Mouse (Mus musculus) heart, postnatal 0 days (tissue): ENCODE results near the gene Gm10447. TPM values are rescaled to one million over a fixed set of nuclear protein-coding genes. Genes with fewer than 3 reads are reported as not detected.

ENCODE experiments used
- ATAC-seq: fragments of 200-750 bp; cut with Nextera tagmentation; 2 replicates; pipeline ENCODE4 v1.8.0; 2017; ENCODE audit warnings: low read depth, moderate number of reproducible peaks, moderate library complexity; ENCODE audit not compliant: insufficient read depth
- DNase-seq: peaks from one replicate; pipeline ENCODE4 v3.0.0-alpha.2; 2016; ENCODE audit warnings: low spot score
- H3K27ac ChIP-seq: fragments of 300-500 bp; sonication (generic); 2 replicates; pipeline ENCODE4 v1.5.1; 2014; ENCODE audit warnings: low read depth, mild to moderate bottlenecking
- H3K27me3 ChIP-seq: fragments of 300-500 bp; sonication (generic); 2 replicates; pipeline ENCODE4 v1.6.1; 2014; ENCODE audit warnings: low read length, mixed read lengths; ENCODE audit not compliant: control insufficient read depth, insufficient read depth
- H3K36me3 ChIP-seq: fragments of 300-500 bp; sonication (generic); replicated peaks from 2 replicates; pipeline ENCODE4 v1.6.1; 2014; ENCODE audit warnings: low read length, mixed read lengths; ENCODE audit not compliant: control insufficient read depth, insufficient read depth
- H3K4me1 ChIP-seq: fragments of 300-500 bp; sonication (generic); 2 replicates; pipeline ENCODE4 v1.6.1; 2014; ENCODE audit warnings: antibody characterized with exemption; ENCODE audit not compliant: control insufficient read depth, insufficient read depth
- H3K4me2 ChIP-seq: fragments of 300-500 bp; sonication (generic); 2 replicates; pipeline ENCODE4 v1.6.1; 2014; ENCODE audit warnings: low read depth, mild to moderate bottlenecking, low read length, moderate library complexity
- H3K4me3 ChIP-seq: fragments of 300-500 bp; sonication (generic); 2 replicates; pipeline ENCODE4 v1.5.1; 2014; ENCODE audit warnings: low read depth, low read length
- H3K9ac ChIP-seq: fragments of 300-500 bp; sonication (generic); replicated peaks from 2 replicates; pipeline ENCODE4 v1.6.1; 2014; ENCODE audit warnings: low read depth, low read length, mixed read lengths
- H3K9me3 ChIP-seq: fragments of 300-500 bp; sonication (generic); replicated peaks from 2 replicates; pipeline ENCODE4 v1.6.1; 2016; ENCODE audit warnings: low read length; ENCODE audit not compliant: control insufficient read depth
- CTCF ChIP-seq: IDR thresholded peaks from 2 replicates; pipeline ENCODE4 v1.5.1; 2016; ENCODE audit warnings: antibody characterized with exemption, control low read depth, low read depth
- EP300 ChIP-seq: IDR thresholded peaks from 2 replicates; pipeline ENCODE4 v1.6.1; 2016; ENCODE audit warnings: antibody characterized with exemption, low read depth
- WGBS: fragments of 180-500 bp; shearing (Covaris S2); extraction: QIAGEN DNeasy Blood & Tissue Kit; methylation state at CpG from one replicate; pipeline ENCODE4 v1.1.7; 2014; 5-methylcytosine and 5-hydroxymethylcytosine counted together
- polyA plus RNA-seq: library from polyadenylated mRNA; unstranded; fragments of >200 nt; fragmentation: Nextera tagmentation; extraction: Ambion mirVana; gene quantifications from 2 replicates; pipeline ENCODE4 v1.2.1, GENCODE M21; 2015
- total RNA-seq: library from RNA; depleted of rRNA; stranded (reverse); fragments of >200 nt; gene quantifications from 2 replicates; pipeline ENCODE4 v1.2.3, GENCODE M21; 2014; ENCODE audit warnings: low replicate concordance

Gene Gm10447
- total and polyA plus RNA-seq, 2 experiments from 2014 or later: 0.04 TPM; not detected in 1

DNA sequence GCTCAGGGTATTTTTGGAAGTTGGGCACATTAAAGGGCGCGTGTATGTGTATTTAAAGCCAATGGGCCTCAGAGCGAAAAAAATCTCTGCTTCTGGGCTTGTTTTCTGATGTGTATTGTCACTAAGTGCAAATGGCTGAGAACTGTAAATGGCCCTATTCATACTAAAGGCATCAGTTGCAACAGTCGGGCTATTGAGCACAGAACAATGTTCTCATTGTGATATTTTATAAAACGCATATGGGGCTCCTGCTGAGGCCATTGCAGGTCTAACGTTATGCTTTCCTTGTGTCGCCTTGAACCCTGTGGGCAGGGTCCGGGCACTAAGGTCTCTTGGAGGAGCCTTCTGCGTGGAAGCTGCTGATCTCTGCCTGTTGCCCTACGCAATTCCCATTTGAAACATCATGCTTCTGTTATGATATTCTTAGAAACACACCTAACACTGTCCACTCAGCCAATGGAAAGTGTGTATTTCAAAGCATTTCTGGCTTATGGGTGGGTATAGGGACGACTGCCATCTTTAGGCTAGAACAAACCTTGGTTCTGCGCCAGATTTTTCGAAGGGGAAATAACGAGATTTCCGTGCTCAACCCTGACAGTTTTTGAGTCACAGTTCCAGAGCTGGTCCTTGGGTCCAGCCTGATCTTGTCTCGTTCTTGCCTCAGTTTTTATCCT lies 12.5 kb upstream of the Gm10447 start:
- peak overlapping the region; percentile 50 for H3K4me2 ChIP-seq
- H3K36me3 ChIP-seq: no peaks in the 10 kb centered on the region
- TF ChIP-seq EP300: no peak
- TF ChIP-seq CTCF: no peak
- WGBS: 38% methylated on average over 16 of the region's 16 CpGs
- H3K27me3 ChIP-seq: peaks cover 51% of the 10 kb centered on the region
- no peaks in the 10 kb centered on the region for H3K4me1 ChIP-seq
- H3K9me3 ChIP-seq: no peaks in the 10 kb centered on the region
- no peak overlapping the region for H3K4me3 ChIP-seq
- no peak for ATAC-seq
- no peak overlapping the region for H3K9ac ChIP-seq
- H3K27ac ChIP-seq: no peak overlapping the region
- DNase-seq: no peak

DNA sequence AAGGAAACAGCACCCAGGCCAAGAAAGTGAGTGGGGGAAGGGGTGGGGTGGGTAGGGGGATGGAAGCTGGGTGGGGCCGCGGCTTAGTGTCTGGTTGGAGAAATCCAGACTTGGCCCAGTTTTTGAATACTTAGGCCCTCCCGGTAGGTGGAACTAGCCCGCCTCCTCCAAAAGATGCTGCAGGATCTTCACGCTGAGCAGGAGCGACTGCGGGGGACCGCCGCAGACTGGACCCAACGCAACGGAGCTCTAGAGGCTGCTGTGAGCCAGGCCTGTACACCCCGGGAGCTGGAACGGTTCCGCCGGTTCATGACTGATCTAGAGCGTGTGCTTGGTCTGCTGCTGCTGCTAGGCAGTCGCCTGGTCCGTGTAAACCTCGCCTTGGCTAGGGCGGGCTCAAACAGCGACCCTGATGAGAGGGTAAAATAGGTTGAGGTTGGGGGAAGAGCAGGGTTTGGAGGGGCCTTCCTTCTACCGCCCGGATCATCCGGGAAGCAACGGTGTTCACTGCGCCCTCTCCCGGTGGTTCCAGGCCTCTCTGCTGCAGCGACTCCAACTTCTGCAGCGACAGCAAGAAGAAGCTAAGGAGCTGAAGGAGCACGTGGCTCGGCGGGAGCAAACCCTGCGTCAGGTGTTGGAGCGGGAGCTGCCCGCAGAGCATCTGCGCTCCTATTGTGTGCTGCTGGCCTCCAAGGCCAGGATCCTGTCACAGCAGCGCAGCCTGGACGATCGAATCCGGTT lies 9.5 kb upstream of the Gm10447 start:
- Histone ChIP-seq H3K9ac (0 out of 2 replicates have a peak overlapping the region, but pooled peaks have one; percentile 14), H3K9me3 (no peaks in the 10 kb centered on the region), H3K4me1 (no peaks in the 10 kb centered on the region), H3K27ac (no peak overlapping the region), H3K4me3 (peak overlapping the region; percentile 25), H3K4me2 (peak overlapping the region; percentile 51), H3K36me3 (no peaks in the 10 kb centered on the region), H3K27me3 (peaks cover 67% of the 10 kb centered on the region)
- ATAC-seq (peak; percentile 45; the same call in 1 of the 2 replicates), DNase-seq (peak; percentile 48)
- TF ChIP-seq EP300 (no peak), CTCF (peak; percentile 71)
- WGBS: 9% methylated on average over 40 of the region's 40 CpGs

DNA sequence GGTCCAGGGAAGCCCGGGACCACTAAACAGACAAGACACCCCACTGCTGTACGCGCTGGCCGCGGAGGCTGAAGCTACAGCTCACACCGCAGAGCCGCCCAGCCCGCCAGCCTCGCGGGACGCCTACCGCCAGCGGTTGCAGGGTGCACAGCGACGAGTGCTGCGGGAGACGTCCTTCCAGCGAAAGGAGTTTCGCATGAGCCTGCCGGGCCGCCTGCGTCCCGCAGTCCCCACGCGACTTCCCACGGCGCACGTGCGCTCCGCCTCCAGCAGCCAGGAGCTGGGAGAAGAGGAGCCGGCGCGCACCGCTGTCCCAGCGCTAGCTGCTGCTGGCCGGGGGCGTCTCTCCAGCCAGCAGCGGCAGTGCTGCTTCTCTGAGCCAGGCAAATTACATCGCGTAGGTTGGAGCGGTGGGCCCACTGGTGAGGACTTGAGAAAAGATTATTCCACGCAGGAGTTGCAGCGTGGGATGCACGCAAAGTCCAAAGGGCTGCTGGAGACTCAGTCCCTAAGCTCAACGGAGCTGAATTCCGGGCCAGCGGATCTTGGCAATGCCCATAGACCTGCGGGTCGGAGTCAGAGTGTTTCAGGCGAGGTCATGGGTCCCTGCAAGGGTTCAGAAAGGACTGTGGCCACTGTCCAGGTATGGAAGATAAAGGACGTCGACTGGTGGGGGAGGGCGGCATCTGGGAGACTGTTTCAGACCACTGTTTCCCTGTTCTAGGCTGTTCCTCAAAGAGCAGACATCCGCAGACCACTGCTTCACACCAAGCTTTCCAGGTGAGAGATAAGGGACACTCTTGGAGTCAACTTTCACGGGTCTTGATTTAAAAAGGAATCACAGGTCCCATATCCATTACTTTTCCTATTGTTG lies 6.9 kb upstream of the Gm10447 start:
- DNase-seq: no peak
- Histone ChIP-seq H3K9me3 (no peaks in the 10 kb centered on the region), H3K9ac (peak overlapping the region; percentile 26), H3K36me3 (no peaks in the 10 kb centered on the region), H3K27me3 (peaks cover 53% of the 10 kb centered on the region), H3K4me1 (no peaks in the 10 kb centered on the region), H3K27ac (no peak overlapping the region), H3K4me2 (peak overlapping the region; percentile 67), H3K4me3 (peak overlapping the region; percentile 37)
- ATAC-seq: peak; percentile 25; the same call in 1 of the 2 replicates
- TF ChIP-seq CTCF: no peak
- no peak for TF ChIP-seq EP300
- 9% methylated on average over 53 of the region's 55 CpGs for WGBS

DNA sequence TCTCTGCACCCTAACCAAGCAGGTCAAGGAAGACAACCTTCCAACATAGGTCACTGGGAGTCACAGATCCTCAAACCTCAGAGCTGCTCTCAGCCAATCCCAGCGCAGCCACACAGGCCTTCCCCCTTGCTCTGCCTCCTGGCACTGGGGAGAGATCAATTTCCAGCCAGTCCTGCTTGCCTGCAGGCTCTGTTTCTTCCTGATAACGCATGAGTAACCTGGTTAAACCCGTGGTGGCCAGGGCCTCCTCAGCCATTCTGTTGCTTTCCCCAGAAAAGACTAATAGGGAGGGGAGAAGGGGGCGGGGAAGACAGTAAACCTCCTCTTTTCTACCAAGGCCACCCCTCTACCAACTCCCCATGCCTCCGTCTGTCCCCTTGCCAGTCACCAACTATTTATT lies 4.8 kb upstream of the Gm10447 start:
- no peak overlapping the region for H3K4me3 ChIP-seq
- H3K9me3 ChIP-seq: no peaks in the 10 kb centered on the region
- no peak overlapping the region for H3K9ac ChIP-seq
- peaks cover 52% of the 10 kb centered on the region for H3K27me3 ChIP-seq
- TF ChIP-seq CTCF (no peak), EP300 (no peak)
- DNase-seq: no peak
- H3K27ac ChIP-seq: no peak overlapping the region
- H3K4me2 ChIP-seq: no peak overlapping the region
- ATAC-seq: no peak
- WGBS: 51% methylated on average over 5 of the region's 5 CpGs
- no peaks in the 10 kb centered on the region for H3K36me3 ChIP-seq
- H3K4me1 ChIP-seq: no peaks in the 10 kb centered on the region

DNA sequence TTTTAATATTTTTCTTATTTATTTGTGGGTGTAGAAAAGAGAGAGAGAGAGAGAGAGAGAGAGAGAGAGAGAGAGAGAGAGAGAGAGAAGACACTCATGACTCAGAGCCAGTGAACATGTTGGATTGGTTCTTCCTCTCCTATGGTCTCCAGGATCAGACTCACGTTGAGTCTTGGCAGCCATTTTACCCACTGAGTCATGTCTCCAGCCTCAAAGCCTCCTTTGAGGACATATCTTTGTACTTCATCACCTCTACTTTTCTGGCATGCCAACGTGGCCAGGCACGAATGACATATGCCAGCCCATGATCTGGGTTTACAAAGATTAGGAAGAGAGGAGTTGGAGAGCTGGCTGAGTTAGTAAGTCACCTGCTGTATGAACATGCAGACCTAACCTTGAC lies 3.3 kb upstream of the Gm10447 start:
- Histone ChIP-seq H3K4me1 (no peaks in the 10 kb centered on the region), H3K4me2 (no peak overlapping the region), H3K9ac (no peak overlapping the region), H3K36me3 (no peaks in the 10 kb centered on the region), H3K9me3 (no peaks in the 10 kb centered on the region), H3K4me3 (no peak overlapping the region), H3K27ac (no peak overlapping the region), H3K27me3 (peaks cover 39% of the 10 kb centered on the region)
- WGBS: 45% methylated on average over 3 of the region's 3 CpGs
- TF ChIP-seq CTCF: no peak
- TF ChIP-seq EP300: no peak
- ATAC-seq: no peak
- DNase-seq: no peak
